Mouse (Mus musculus): ENCODE measurements around the gene Mcm2.

GRCm38 (mm10) chr6:88918802-88919201, 20.2 kb upstream of the Mcm2 start:
- TF ChIP-seq EP300 (IDR thresholded peaks at IDR 0.05; ENCODE audit: low read depth), result no peak
- no peak for TF ChIP-seq CTCF (IDR thresholded peaks at IDR 0.05; ENCODE audit: low read depth)

Measured in heart, postnatal 0 days (tissue).